Mouse (Mus musculus): ENCODE results near the gene Slc1a3.

DNA sequence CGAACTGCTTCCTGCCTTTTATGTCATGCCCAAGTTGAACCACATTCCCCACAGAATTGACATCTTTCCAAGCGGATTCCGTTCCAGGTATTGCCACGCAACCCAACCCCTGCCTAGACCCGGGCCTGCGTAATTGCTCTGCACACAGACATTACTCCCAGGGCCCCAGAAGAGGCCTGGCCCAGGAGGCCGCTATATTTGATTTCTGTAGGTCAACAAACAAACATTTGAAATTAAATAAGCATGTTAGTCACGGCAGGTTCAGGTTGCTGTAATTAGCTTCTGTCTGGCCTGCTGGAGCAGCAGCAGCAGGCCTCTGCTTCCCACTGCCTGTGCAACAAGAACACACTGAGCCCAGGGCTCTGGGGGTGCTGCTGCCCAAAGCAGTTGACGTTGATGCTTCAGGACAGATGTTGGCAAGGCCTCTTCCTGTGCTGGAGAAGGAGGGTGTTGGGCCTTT is 123.7 kb downstream of the Slc1a3 start:
- TF ChIP-seq CTCF (IDR thresholded peaks at IDR 0.05; ENCODE audit: low read depth) (no peak), EP300 (IDR thresholded peaks at IDR 0.05; ENCODE audit: low read depth) (no peak)
